Mouse (Mus musculus) left cerebral cortex, adult 18-20 months (tissue): ENCODE results near the gene Tlcd2. TPM values are rescaled to one million over a fixed set of nuclear protein-coding genes. Genes with fewer than 3 reads are reported as not detected.

Experiments
- DNase-seq, 2 experiments: peaks; one replicate each; pipeline ENCODE4 v3.0.0; 2021 to 2022; ENCODE audit warnings: low spot score in 2 of 2, mixed read lengths in 1 of 2
- total RNA-seq, 2 experiments: library from RNA; stranded (reverse); gene quantifications; 2 replicates each; pipeline ENCODE4 v1.2.3; 2021

The Tlcd2 gene
- total RNA-seq, 2 experiments from 2014 or later, result 0.91 to 1.00 TPM

- no peak for DNase-seq
These were observed 2.9 kb downstream of the Tlcd2 start for GRCm38 (mm10) chr11:75464417-75464816.

GRCm38 (mm10) chr11:75465051-75465450 is 3.5 kb downstream of the Tlcd2 start:
- DNase-seq, result no peak

DNA sequence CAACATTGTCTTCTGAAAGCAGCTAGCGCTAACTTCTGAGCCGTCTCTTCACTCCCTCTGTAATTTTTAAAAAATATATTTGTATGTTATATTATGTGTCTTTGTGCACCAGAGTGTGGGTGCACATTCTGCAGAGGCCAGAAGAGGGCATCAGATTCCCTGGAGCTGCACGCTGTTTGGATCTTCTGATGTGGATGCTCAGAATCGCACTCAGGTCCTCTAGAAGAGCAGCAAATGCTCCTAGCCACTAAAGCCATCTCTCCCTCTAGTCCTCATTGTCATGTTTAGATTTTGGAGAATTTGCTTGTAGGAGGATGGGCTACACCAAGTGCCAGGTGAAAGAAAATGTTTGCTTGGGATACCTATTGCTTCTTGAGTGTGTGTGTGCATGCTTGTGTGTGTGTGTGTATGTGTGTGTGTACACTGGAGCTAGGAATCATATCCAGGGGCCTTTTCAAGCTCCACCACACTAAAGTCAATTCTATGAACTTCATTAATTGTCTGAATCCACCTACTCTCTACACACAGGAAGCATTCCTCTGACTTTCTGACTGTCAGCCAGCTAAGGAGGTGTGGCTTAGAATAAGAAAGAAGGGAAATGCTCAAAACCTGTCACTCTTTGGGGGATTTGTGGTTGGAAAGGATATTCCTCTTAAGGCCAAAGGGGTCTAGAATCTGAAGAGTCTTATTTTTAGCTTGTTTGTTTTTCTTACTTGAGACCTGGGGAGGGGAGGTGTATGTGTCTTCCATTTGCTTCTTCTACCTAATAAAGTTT is 5.4 kb downstream of the Tlcd2 start:
- DNase-seq, result no peak

DNA sequence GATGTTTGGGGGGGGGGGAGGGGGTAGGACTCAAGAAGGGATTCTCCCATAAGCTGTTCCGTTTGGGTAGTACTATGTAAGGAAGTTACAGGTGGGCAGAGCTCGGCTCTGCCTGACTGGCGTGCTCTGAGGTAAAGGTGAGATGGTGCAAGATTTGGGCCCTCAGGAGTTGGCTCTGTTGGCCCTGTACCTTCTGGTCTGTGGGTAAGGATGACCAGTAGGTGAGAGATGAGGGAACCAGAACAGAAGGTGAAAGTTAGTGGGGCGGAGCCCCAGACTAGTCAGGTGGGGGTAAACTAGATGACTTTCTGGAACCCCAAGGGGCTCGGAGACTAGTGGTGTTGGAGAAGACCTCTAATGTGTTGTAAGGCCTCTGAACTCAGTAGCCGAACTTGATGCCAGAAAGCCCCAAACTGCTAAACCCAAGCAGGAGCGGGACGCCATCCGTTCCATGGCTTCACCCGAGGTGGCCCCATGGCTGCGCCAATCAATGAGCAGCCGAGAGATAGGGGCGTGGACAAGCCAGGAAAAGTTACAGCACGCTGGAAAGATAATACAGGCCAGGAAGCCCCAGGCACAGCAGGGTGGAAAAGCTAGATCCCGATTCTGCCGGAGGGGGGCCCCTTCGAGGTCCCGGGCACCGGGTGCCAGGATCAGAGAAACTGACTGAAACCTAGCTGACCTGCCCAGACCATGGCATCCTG is 6.1 kb downstream of the Tlcd2 start:
- no peak for DNase-seq

- DNase-seq, result no peak
These were observed 6.9 kb downstream of the Tlcd2 start for GRCm38 (mm10) chr11:75468410-75468809.

DNA sequence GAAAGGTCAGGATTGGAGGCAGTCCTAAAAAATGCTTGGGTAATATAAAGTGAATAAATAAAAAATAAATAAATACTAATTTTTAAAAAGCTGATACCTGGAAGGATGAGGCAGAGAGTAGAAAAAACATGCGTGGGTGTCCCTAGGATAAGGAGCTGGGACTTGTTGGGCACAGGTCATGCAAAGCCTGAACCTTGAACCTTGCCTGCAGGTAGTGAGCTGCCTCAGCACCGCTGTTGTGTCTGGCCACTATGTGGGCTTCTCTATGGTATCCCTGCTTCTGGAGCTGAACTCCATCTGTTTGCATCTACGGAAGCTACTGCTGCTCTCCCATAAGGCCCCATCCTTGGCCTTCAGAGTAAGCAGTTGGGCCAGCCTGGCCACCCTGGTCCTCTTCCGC is 7.7 kb downstream of the Tlcd2 start:
- no peak for DNase-seq

DNA sequence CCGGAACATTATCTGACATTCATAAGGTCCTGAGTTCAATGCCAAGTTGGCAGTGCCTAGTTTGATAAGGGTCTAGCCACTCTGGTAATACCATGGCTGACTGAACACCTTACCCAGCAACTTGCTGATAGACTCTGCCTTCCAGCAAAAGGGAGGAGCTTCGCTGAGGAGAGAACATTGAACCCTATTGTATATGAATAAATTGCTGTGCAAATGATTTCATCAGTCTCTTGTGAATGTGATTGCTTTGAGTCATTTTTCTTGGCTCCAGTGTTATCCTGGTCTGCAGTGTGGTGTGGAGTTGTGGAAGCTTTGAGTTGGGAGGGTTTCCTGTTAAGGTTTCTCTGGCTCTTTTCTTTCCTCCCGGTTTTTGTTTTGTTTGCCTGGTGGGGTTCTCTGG is 9.2 kb downstream of the Tlcd2 start:
- DNase-seq, result no peak

GRCm38 (mm10) chr11:75472469-75473081 is 11.1 kb downstream of the Tlcd2 start:
- DNase-seq, result no peak

- DNase-seq, result no peak
These were observed 11.9 kb downstream of the Tlcd2 start for GRCm38 (mm10) chr11:75473376-75473775.

- no peak for DNase-seq
These were observed 24.7 kb downstream of the Tlcd2 start for GRCm38 (mm10) chr11:75486192-75486591.

- DNase-seq, result peak; percentile 95 to 98
These were observed 25.2 kb downstream of the Tlcd2 start, which contains the start of gene Prpf8 for GRCm38 (mm10) chr11:75486601-75487285. Gene Prpf8, plus strand, starts transcription at chr11:75486816.

DNA sequence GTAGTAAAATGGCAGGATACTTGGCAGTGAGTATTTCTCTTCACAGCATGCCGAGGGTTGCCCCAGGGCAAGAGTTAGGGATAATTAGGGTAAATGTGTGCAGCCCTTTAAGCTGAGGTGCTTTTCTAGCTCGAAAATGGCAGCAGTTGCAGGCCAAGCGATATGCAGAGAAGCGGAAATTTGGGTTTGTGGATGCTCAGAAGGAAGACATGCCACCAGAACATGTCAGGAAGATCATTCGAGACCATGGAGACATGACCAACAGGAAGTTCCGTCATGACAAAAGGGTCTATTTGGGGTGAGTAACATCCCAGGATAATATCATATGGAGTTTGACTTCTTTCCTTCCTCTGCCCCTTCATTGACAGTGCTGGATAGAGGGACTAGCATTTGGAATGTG is 26.0 kb downstream of the Tlcd2 start:
- no peak for DNase-seq

- no peak for DNase-seq
These were observed 33.0 kb downstream of the Tlcd2 start for GRCm38 (mm10) chr11:75494296-75495049.

DNA sequence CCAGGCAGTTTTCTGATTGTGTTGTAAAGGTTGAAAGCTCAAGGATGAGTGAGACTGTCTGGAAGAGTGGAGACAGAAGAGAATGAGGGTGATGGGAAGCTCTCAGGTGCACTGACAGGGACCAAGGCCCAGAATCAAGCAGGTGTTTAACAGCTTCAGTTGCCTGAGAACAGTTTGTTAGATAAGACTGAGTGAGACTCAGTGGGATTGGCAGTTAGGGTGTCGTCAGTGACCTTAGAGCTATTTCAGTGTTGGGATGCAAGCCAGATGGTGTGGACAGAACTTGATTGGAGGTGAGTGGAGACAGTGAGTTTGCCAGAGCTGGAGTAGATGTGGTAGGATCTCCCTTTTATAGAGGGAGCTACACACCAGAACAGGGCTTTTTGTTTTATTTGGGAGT is 36.6 kb downstream of the Tlcd2 start:
- DNase-seq, result no peak

DNA sequence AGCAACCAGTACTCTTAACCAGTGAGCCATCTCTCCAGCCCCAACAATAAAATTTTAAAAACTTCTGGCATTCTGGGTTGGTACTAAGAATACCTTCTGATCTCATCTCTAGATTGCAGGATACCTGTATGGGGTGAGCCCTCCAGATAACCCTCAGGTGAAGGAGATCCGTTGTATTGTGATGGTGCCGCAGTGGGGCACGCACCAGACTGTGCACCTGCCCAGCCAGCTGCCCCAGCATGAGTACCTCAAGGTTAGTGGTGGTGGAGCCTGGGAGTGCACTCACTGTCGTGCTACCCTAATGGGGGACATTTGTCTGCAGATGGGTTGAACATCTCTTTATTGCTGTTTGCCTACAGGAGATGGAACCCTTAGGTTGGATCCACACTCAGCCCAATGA is 46.6 kb downstream of the Tlcd2 start:
- DNase-seq, result no peak

DNA sequence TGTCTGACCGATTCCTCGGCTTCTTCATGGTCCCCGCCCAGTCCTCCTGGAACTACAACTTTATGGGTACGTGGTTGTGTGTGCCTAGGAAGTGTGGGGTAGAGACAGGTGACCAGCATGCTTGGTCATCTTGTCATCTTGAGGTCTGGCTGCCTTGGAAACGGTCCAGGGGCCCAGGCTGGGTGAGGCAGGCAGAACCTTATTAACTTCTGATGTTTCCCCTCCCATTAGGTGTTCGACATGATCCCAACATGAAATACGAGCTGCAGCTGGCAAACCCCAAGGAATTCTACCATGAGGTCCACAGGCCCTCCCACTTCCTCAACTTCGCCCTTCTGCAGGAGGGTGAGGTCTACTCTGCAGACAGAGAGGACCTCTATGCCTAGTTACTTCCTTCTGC is 47.4 kb downstream of the Tlcd2 start:
- no peak for DNase-seq

GRCm38 (mm10) chr11:75509741-75510626 is 48.5 kb downstream of the Tlcd2 start, which contains the start of gene Rilp:
Gene Rilp, plus strand, starts transcription at chr11:75510094.
- DNase-seq, result no peak

DNA sequence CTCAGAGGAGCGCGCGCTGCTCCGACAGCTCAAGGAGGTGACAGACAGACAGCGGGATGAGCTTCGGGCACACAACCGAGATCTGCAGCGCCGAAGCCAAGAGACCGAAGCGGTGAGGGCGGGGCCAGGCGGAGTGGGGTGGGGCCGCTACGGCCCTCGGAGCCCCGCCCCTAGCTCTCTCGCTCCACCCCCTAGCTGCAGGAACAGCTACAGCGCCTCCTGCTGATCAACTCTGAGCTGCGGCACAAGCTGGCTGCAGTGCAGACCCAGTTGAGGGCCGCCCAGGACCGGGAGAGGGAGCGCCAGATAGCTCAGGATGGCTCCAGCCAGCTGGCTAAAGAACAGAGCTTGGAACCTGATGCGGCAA is 49.1 kb downstream of the Tlcd2 start:
- peak; percentile 90 to 93 for DNase-seq

DNA sequence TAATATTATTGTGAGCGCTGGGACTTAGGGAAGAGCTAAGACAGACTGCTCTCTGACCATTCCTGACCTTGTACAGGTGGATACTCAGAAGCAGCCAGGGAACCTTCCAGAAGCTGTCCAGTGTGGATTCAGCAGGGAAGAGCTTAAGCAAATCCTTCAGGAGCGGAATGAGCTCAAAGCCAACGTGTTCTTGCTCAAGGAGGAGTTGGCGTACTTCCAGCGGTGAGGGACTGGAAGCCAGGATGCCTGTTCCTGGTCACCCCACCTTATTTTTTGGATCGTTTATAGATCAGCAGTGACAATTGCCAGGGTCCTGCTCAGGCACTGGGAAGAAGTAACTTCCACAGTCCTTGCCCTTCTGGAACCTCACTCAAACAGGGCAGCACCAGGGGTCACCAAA is 49.7 kb downstream of the Tlcd2 start:
- no peak for DNase-seq
